Mouse (Mus musculus): ENCODE results near the gene Armcx6. TPM values are rescaled to one million over a fixed set of nuclear protein-coding genes. Genes with fewer than 3 reads are reported as not detected.
"Not testable (repeated sequence)": the region's sequence is repeated elsewhere in the genome, so short reads cannot be mapped to it uniquely, and the experiment has no call there.

Gene Armcx6
- polyA plus RNA-seq, 1 experiment from 2014 or later, result 33.2 TPM

DNA sequence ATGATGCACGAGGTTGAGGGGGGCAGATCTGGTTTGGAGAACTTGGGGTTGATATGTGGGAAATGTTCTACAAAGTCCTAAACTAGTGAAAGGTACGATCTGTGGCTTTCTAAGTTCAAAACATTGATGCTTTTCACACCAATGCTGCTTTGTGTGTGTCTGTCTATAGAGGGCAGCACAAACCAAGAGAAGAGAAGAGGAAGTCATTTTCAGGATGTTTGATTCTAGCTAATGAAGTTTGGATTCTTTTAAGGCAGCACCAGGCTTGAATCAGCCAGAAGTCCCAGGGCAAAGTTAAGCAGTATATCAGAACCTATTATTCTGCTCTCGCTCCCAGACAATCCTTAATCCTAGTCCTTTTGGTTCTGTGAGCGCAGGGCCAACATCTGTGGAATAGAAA, 21.4 kb downstream of the Armcx6 start:
- H3K36me3 ChIP-seq, result no peaks in the 10 kb centered on the region
- ATAC-seq (replicated peaks), result no peak; the same call in 1 of the 2 replicates
- H3K27me3 ChIP-seq, result no peaks in the 10 kb centered on the region
- H3K4me3 ChIP-seq, result no peak overlapping the region
- no peak overlapping the region for H3K27ac ChIP-seq (replicated peaks)
- 39% methylated on average over 4 of the region's 4 CpGs for WGBS
- H3K9ac ChIP-seq (replicated peaks), result no peak overlapping the region
- H3K4me1 ChIP-seq, result no peaks in the 10 kb centered on the region
- H3K4me2 ChIP-seq (replicated peaks), result no peak overlapping the region
- H3K9me3 ChIP-seq, result no peaks in the 10 kb centered on the region

DNA sequence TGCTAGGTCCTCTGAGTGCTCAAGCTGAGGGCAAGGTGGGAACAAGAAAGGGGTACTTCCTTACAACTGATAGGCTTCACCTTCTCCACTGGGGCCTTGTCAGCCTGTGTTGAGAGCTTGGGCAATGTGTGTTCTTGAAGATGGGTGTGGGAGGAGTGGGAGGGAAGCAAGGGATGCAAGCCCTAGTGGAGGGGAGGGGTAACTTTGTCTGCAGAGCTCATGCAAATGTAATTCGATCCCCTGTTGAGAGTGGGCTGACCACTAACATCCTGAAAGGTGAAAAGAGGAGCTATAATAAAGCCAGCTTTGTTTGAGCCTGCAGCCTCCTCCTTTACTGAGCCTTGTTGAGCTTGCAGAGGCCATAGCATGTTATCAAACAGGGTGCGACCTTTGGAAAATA, 27.5 kb downstream of the Armcx6 start:
- not testable (repeated sequence) for H3K9ac ChIP-seq (replicated peaks); H3K27ac ChIP-seq (replicated peaks); ATAC-seq (replicated peaks); H3K4me1 ChIP-seq; H3K4me2 ChIP-seq (replicated peaks); H3K36me3 ChIP-seq; H3K27me3 ChIP-seq; H3K9me3 ChIP-seq; H3K4me3 ChIP-seq
- WGBS, result 26% methylated on average over 2 of the region's 2 CpGs

DNA sequence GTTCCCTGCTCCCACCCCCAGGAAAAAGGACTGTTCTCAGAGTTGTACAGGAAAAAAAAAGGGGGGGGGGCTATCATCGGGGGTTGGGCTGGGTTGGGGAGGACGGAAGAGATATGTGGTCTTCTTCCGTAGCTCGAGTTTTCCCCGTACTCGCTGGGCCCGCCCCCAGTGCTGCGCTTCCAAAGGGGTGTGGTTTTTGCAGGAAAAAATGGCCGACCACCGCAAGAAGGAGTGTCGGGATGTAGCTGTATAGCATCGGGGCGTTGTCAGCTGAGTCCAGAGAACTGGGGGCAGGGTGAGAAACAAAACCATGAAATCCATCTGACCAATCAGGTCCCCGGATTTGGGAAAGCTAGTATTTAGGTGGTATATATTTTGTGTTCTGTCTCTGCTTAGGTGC, 32.7 kb downstream of the Armcx6 start:
- Histone ChIP-seq H3K36me3 (peaks cover 8% of the 10 kb centered on the region), H3K27me3 (no peaks in the 10 kb centered on the region), H3K4me2 (replicated peaks) (peak overlapping the region; percentile 45), H3K9me3 (no peaks in the 10 kb centered on the region), H3K4me1 (peaks cover 7% of the 10 kb centered on the region; the same call in 1 of the 2 replicates), H3K27ac (replicated peaks) (peak overlapping the region; percentile 97), H3K9ac (replicated peaks) (peak overlapping the region; percentile 72), H3K4me3 (peak overlapping the region; percentile 59)
- WGBS, result 16% methylated on average over 14 of the region's 14 CpGs
- ATAC-seq (replicated peaks), result peak; percentile 90

DNA sequence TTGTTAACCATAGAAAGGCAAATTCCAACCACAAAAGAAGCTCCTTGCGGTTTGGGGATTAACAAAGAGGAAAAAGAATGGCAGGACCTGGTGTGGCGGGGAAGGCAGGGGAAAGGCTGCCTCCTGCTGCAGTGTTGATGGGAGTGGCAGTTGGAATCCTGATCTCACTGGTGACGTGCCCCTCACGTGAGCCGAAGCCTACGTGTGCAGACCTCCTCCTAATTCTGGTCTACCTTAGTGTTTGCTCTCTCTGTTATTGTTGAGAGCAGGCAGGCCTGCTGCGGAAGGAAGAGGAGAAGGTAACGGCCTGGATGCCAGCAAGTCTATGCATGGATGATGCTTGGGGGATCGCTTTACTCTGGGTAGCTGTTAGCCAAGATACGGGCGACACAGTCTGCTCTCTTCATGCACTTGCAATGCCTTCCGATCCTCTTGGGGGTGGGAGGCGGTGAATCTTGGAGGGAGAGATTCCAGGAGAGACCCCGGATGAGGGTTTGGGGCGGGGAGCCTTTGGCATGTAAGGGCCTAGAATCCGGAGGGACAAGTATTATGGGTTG, 33.4 kb downstream of the Armcx6 start, which contains the start of gene Armcx1:
TSS of gene Armcx1 (plus strand) at position 212 of the 557 bp plus-strand sequence.
- WGBS, result 18% methylated on average over 16 of the region's 16 CpGs

DNA sequence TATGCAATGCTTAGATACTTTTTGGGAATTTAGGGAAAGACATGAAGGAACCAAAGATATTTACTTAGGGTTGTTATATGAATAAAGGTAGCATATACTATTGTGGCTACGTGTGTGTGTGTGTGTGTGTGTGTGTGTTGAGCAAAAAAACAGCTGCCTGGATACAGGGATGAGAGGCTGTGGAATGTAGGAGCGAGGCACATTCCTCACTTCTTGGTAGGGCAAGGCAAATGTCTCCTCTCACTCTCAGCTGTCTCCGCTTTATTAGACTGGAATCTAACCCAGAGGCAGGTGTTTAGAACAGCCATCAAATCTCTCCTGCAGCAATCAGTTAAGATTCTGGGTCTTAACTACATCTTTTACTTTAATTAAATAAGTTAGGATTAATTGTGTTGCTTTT, 34.4 kb downstream of the Armcx6 start:
- no peak for ATAC-seq (replicated peaks)
- Histone ChIP-seq H3K4me1 (peaks cover 7% of the 10 kb centered on the region; the same call in 1 of the 2 replicates), H3K9me3 (no peaks in the 10 kb centered on the region), H3K27ac (replicated peaks) (no peak overlapping the region), H3K4me2 (replicated peaks) (no peak overlapping the region), H3K27me3 (no peaks in the 10 kb centered on the region), H3K36me3 (peaks cover 8% of the 10 kb centered on the region), H3K9ac (replicated peaks) (no peak overlapping the region), H3K4me3 (no peak overlapping the region)
- WGBS, result 48% methylated on average over 3 of the region's 3 CpGs

More for the DNA sequence above, 33.4 kb downstream of the Armcx6 start, which contains the start of gene Armcx1:
- H3K27ac ChIP-seq (replicated peaks), result peak within 1 kb of the TSS; percentile 97
- H3K36me3 ChIP-seq, result peaks cover 8% of the 10 kb centered on the region
- peak within 1 kb of the TSS; percentile 59 for H3K4me3 ChIP-seq
- peak within 1 kb of the TSS; percentile 72 for H3K9ac ChIP-seq (replicated peaks)
- H3K9me3 ChIP-seq, result no peaks in the 10 kb centered on the region
- peak; percentile 97 for ATAC-seq (replicated peaks)
- no peaks in the 10 kb centered on the region for H3K27me3 ChIP-seq
- peak within 1 kb of the TSS; percentile 45 for H3K4me2 ChIP-seq (replicated peaks)
- H3K4me1 ChIP-seq, result peaks cover 7% of the 10 kb centered on the region; the same call in 1 of the 2 replicates

Small RNA genes lying within 50 kb of the gene (microRNA-seq; reads per million reads assigned to microRNA genes)
- not detected for gene Mir7093

Other genes starting within 250 kb of the Armcx6 start
- 46.8 and 46.9 TPM in 2 replicates for gene Timm8a1, start 209.6 kb downstream of the Armcx6 start, polyA plus RNA-seq (2015; fragmentation: Nextera tagmentation; extraction: Ambion mirVana)
- 0.28 and 0.45 TPM in 2 replicates for gene Btk, start 167.8 kb downstream of the Armcx6 start, polyA plus RNA-seq (2015; fragmentation: Nextera tagmentation; extraction: Ambion mirVana)
- gene Rpl36a, start 165.8 kb downstream of the Armcx6 start, polyA plus RNA-seq (2015; fragmentation: Nextera tagmentation; extraction: Ambion mirVana), result 220 and 235 TPM in 2 replicates
- 2.9 and 3.4 TPM in 2 replicates for gene Gla, start 150.3 kb downstream of the Armcx6 start, polyA plus RNA-seq (2015; fragmentation: Nextera tagmentation; extraction: Ambion mirVana)
- gene Hnrnph2, start 150.2 kb downstream of the Armcx6 start, polyA plus RNA-seq (2015; fragmentation: Nextera tagmentation; extraction: Ambion mirVana), result 174 and 177 TPM in 2 replicates
- gene Armcx4, start 64.9 kb downstream of the Armcx6 start, polyA plus RNA-seq (2015; fragmentation: Nextera tagmentation; extraction: Ambion mirVana), result 7.3 and 7.8 TPM in 2 replicates
- gene Armcx1, start 33.5 kb downstream of the Armcx6 start, polyA plus RNA-seq (2015; fragmentation: Nextera tagmentation; extraction: Ambion mirVana), result 71.0 and 73.6 TPM in 2 replicates
- gene Armcx3, start 5.2 kb upstream of the Armcx6 start, polyA plus RNA-seq (2015; fragmentation: Nextera tagmentation; extraction: Ambion mirVana), result 77.1 and 80.7 TPM in 2 replicates
- gene Armcx2, start 57.8 kb upstream of the Armcx6 start, polyA plus RNA-seq (2015; fragmentation: Nextera tagmentation; extraction: Ambion mirVana), result 70.6 and 75.7 TPM in 2 replicates
- gene Nxf2, start 213.3 kb upstream of the Armcx6 start, polyA plus RNA-seq (2015; fragmentation: Nextera tagmentation; extraction: Ambion mirVana), result 0.19 and 0.20 TPM in 2 replicates